Mouse (Mus musculus) neutrophil, adult 5-6 weeks (primary cell): ENCODE results near the gene Gm20831. TPM values are rescaled to one million over a fixed set of nuclear protein-coding genes. Genes with fewer than 3 reads are reported as not detected.
"Not testable (repeated sequence)": the region's sequence is repeated elsewhere in the genome, so short reads cannot be mapped to it uniquely, and the experiment has no call there.

Experiments used
- ATAC-seq: fragments of 151-379, 151-347 bp; 2 replicates; pipeline ENCODE4 v1.8.0; 2017; ENCODE audit warnings: mild to moderate bottlenecking, moderate TSS enrichment; ENCODE audit not compliant: insufficient number of reproducible peaks, poor library complexity, low FRiP score, severe bottlenecking; ENCODE audit errors: extremely low read depth
- total RNA-seq: library from RNA; stranded (forward); fragments of 200-1000 nt; gene quantifications from 2 replicates; pipeline ENCODE4 v1.2.3, GENCODE M21; 2017

Gene Gm20831
- not detected in 2 replicates for total RNA-seq

DNA sequence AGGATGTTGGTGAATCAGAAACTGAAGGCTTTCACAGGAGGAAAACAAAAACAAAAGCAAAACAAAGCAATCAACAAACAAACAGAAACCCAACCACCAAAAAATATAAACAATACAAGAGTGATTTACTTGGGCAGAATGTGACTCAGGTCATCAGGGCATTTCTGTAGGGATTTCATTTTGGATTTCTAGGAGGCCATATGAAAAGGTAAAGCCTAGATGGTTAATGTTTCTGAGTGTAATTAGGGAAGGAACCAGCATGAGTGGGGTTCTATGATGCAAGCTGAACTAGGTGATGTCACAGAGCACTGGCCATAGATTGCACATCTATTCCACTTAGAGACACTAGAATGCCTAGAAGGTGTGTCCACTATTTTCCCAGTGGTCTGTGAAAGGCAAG, at the start of gene Gm20831, which contains the start of gene Gm20772:
Gene Gm20831 (plus strand): TSS at position 301 of the 400 bp plus-strand sequence.
Gene Gm20772 (plus strand): TSS at position 301 of the 400 bp plus-strand sequence.
- not testable (repeated sequence) for ATAC-seq

DNA sequence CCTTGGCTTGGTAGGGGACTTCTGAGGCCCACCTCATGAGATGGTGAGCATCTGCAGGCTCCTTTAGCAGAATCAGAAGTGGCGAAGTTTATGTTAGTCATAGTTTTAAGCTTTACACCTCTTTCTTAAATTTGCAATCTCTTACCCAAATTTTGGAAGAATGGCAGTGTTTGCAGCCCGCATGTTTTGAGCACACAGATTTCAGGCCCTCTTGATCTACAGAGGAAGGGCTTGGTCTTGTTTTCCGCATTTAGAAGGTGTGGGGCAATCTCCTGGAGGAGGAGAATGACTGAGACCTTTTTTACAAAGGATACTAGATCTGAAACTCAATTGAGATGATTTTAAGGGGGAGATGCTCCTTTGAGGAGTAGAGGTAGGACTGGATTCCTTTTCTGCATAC, 28.4 kb upstream of the Gm20831 start, which contains the start of gene Gm21904:
Gene Gm21904 (minus strand): TSS at position 101 of the 400 bp plus-strand sequence.
- not testable (repeated sequence) for ATAC-seq

DNA sequence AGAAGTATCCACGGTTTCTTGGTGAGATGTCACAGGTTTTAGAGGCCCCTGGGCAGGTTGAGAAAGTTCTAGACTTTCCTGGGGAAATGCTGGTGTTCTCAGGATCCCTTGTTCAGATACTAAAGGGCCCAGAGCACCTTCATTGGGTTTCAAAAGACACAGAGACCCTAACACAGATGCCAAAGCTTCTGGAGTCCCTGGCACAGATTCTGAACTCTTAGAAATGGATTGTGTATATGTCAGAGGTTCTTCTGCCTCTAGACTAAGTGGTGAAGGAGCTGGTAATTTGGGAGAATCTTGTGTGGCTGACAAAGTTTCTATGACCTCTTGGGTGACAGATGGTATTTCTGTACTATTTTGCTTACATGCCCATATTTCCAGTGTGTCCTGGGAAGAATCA, 62.7 kb downstream of the Gm20831 start, which contains the start of gene Srsy:
Gene Srsy (minus strand): TSS at position 101 of the 400 bp plus-strand sequence.
- not testable (repeated sequence) for ATAC-seq

Other genes starting within 250 kb of the Gm20831 start
- not detected in 2 replicates for gene Gm21904, start 28.5 kb upstream of the Gm20831 start, total RNA-seq
- gene Gm20772, start within 50 bp of the Gm20831 start, total RNA-seq = not detected in 2 replicates
- gene Srsy, start 62.6 kb downstream of the Gm20831 start, total RNA-seq = not detected in 2 replicates
- not detected in 2 replicates for gene Gm21764, start 187.1 kb downstream of the Gm20831 start, total RNA-seq
- not detected in 2 replicates for gene Ssty1, start 214.4 kb downstream of the Gm20831 start, total RNA-seq